Mouse (Mus musculus) CH12.LX (cell line): ENCODE results near the gene Tmem115. TPM values are rescaled to one million over a fixed set of nuclear protein-coding genes. Genes with fewer than 3 reads are reported as not detected.
A peak's percentile ranks its signal among the peaks of the same experiment; 100 is the strongest.

Source experiments
- DNase-seq: peaks from one replicate; pipeline ENCODE4 v3.0.0-alpha.2; 2013; ENCODE audit errors: extremely low read depth
- H3K27ac ChIP-seq: 2 replicates; pipeline ENCODE4 v1.5.1; 2012; ENCODE audit warnings: low read depth, mild to moderate bottlenecking, control low read depth, moderate library complexity; ENCODE audit not compliant: insufficient read depth
- H3K27me3 ChIP-seq: replicated peaks from 2 replicates; pipeline ENCODE3; 2012; ENCODE audit warnings: inconsistent platforms
- H3K36me3 ChIP-seq, 2 experiments: replicated peaks in 1 of 2; 2 replicates each; pipeline versions ENCODE3 to v1.6.1; 2012; ENCODE audit warnings: inconsistent platforms in 1 of 2, low read length in 1 of 2, mild to moderate bottlenecking in 1 of 2, mixed read lengths in 1 of 2, moderate library complexity in 1 of 2; ENCODE audit not compliant: control insufficient read depth in 1 of 2, insufficient read depth in 1 of 2
- H3K4me1 ChIP-seq, 2 experiments: 2 replicates each; pipeline ENCODE4 v1.6.1; 2012; ENCODE audit warnings: inconsistent platforms in 1 of 2, moderate library complexity in 1 of 2; ENCODE audit not compliant: insufficient read depth in 2 of 2, control insufficient read depth in 1 of 2
- H3K4me2 ChIP-seq: 2 replicates; pipeline ENCODE4 v1.6.1; 2012; ENCODE audit warnings: low read depth, mild to moderate bottlenecking, control low read depth; ENCODE audit not compliant: poor library complexity, insufficient read depth, severe bottlenecking
- H3K4me3 ChIP-seq, 3 experiments: fragments of 150-350 bp in 1 of 3; sonication (generic) in 1 of 3; replicated peaks in 1 of 3; 2 replicates each; pipeline versions ENCODE3 to v1.5.1; 2011 to 2012; ENCODE audit warnings: low read depth in 2 of 3, low read length in 2 of 3, mild to moderate bottlenecking in 2 of 3, moderate library complexity in 2 of 3, control low read depth in 1 of 3, improper control_type of control experiment in 1 of 3, inconsistent platforms in 1 of 3, mixed read lengths in 1 of 3; ENCODE audit not compliant: poor library complexity in 1 of 3
- H3K79me2 ChIP-seq: replicated peaks from 2 replicates; pipeline ENCODE4 v1.6.1; 2012; ENCODE audit warnings: mild to moderate bottlenecking, moderate library complexity; ENCODE audit not compliant: control insufficient read depth, poor library complexity, insufficient read depth, severe bottlenecking; ENCODE audit errors: extremely low read depth
- H3K9ac ChIP-seq: 2 replicates; pipeline ENCODE4 v1.6.1; 2012; ENCODE audit warnings: low read depth, mild to moderate bottlenecking, control low read depth, moderate library complexity; ENCODE audit not compliant: insufficient read depth
- H3K9me3 ChIP-seq: replicated peaks from 2 replicates; pipeline ENCODE3; 2012; ENCODE audit warnings: low read length, inconsistent platforms, mixed read lengths
- CTCF ChIP-seq, 2 experiments: IDR thresholded peaks in 1 of 2; conservative IDR thresholded peaks in 1 of 2; 2 replicates each; pipeline ENCODE4 v1.5.1; 2011 to 2012; ENCODE audit warnings: low read depth in 2 of 2, low read length in 2 of 2, improper control_type of control experiment in 1 of 2, inconsistent platforms in 1 of 2, mild to moderate bottlenecking in 1 of 2, moderate library complexity in 1 of 2
- E2F4 ChIP-seq: IDR thresholded peaks from 2 replicates; pipeline ENCODE4 v1.6.1; 2011; ENCODE audit warnings: low read depth, low read length, improper control_type of control experiment; ENCODE audit not compliant: insufficient replicate concordance
- ELF1 ChIP-seq: IDR thresholded peaks from 2 replicates; pipeline ENCODE4 v1.6.1; 2014; ENCODE audit warnings: low read depth, mild to moderate bottlenecking, inconsistent platforms, low read length, improper control_type of control experiment
- EP300 ChIP-seq: IDR thresholded peaks from 2 replicates; pipeline ENCODE4 v1.6.1; 2011; ENCODE audit warnings: low read length, improper control_type of control experiment
- GABPA ChIP-seq: IDR thresholded peaks from 2 replicates; pipeline ENCODE4 v1.6.1; 2012; ENCODE audit warnings: low read depth, low read length, improper control_type of control experiment, inconsistent platforms; ENCODE audit not compliant: insufficient replicate concordance
- IRF4 ChIP-seq: IDR thresholded peaks from 2 replicates; pipeline ENCODE4 v1.6.1; 2014; ENCODE audit warnings: low read depth, mild to moderate bottlenecking, inconsistent platforms, low read length, improper control_type of control experiment
- JUN ChIP-seq: IDR thresholded peaks from 2 replicates; pipeline ENCODE4 v1.6.1; 2011; ENCODE audit warnings: low read depth, mild to moderate bottlenecking, low read length, improper control_type of control experiment, moderate library complexity; ENCODE audit not compliant: insufficient read depth
- MAFK ChIP-seq: IDR thresholded peaks from 2 replicates; pipeline ENCODE4 v1.6.1; 2011; ENCODE audit warnings: low read length, improper control_type of control experiment; ENCODE audit not compliant: insufficient replicate concordance
- MAX ChIP-seq: IDR thresholded peaks from 2 replicates; pipeline ENCODE4 v1.6.1; 2011; ENCODE audit warnings: low read length, improper control_type of control experiment
- MAZ ChIP-seq: IDR thresholded peaks from 2 replicates; pipeline ENCODE4 v1.6.1; 2012; ENCODE audit warnings: low read depth, mild to moderate bottlenecking, inconsistent platforms, low read length, improper control_type of control experiment, moderate library complexity
- MEF2A ChIP-seq: IDR thresholded peaks from 2 replicates; pipeline ENCODE4 v1.6.1; 2014; ENCODE audit warnings: low read depth, mild to moderate bottlenecking, inconsistent platforms, low read length, improper control_type of control experiment, borderline replicate concordance
- MXI1 ChIP-seq: IDR thresholded peaks from 2 replicates; pipeline ENCODE4 v1.6.1; 2011; ENCODE audit warnings: mild to moderate bottlenecking, low read depth, low read length, improper control_type of control experiment
- NELFE ChIP-seq: IDR thresholded peaks from 2 replicates; pipeline ENCODE4 v1.6.1; 2011; ENCODE audit warnings: low read depth, low read length, improper control_type of control experiment
- NRF1 ChIP-seq: IDR thresholded peaks from 2 replicates; pipeline ENCODE4 v1.6.1; 2014; ENCODE audit warnings: low read depth, mild to moderate bottlenecking, inconsistent platforms, low read length, improper control_type of control experiment, moderate library complexity
- PAX5 ChIP-seq: IDR thresholded peaks from 2 replicates; pipeline ENCODE4 v1.6.1; 2012; ENCODE audit warnings: low read length, inconsistent platforms, mixed read lengths
- RAD21 ChIP-seq: IDR thresholded peaks from 2 replicates; pipeline ENCODE4 v1.6.1; 2011; ENCODE audit warnings: low read depth, mild to moderate bottlenecking, low read length, improper control_type of control experiment, moderate library complexity
- SMC3 ChIP-seq: IDR thresholded peaks from 2 replicates; pipeline ENCODE4 v1.6.1; 2011; ENCODE audit warnings: low read depth, low read length, improper control_type of control experiment
- TBP ChIP-seq: conservative IDR thresholded peaks from 2 replicates; pipeline ENCODE4 v1.6.1; 2011; ENCODE audit warnings: low read depth, low read length, improper control_type of control experiment
- UBTF ChIP-seq: IDR thresholded peaks from 2 replicates; pipeline ENCODE4 v1.6.1; 2012; ENCODE audit warnings: low read depth, mild to moderate bottlenecking, inconsistent platforms, low read length, improper control_type of control experiment, moderate library complexity
- ZC3H11A ChIP-seq: IDR thresholded peaks from 2 replicates; pipeline ENCODE4 v1.6.1; 2012; ENCODE audit warnings: low read depth, mild to moderate bottlenecking, inconsistent platforms, low read length, improper control_type of control experiment
- ZNF384 ChIP-seq: IDR thresholded peaks from 2 replicates; pipeline ENCODE4 v1.6.1; 2012; ENCODE audit warnings: low read depth, low read length, improper control_type of control experiment, inconsistent platforms
- dilution Hi-C: fragments of 300-500 bp; cut with MboI; formaldehyde crosslinking; loops from 2 replicates; pipeline ENCODE4 v1.14.3; 2020; ENCODE audit warnings: low sequenced_read_pairs; ENCODE audit not compliant: extremely low pct_unique_long_range_greater_than_20kb, extremely low pct_ligation_motif_present
- in situ Hi-C: fragments of 300-500 bp; cut with MboI; formaldehyde crosslinking; loops from 3 replicates; pipeline ENCODE4 v1.14.3; 2019; ENCODE audit warnings: low sequenced_read_pairs, low pct_ligation_motif_present, low pct_unique_long_range_greater_than_20kb, mixed read lengths
- polyA plus RNA-seq: library from polyadenylated mRNA; unstranded; fragments of >175 nt; gene quantifications from 2 replicates; pipeline ENCODE4 v1.2.1, GENCODE M21; 2012; ENCODE audit warnings: low read depth; ENCODE audit not compliant: insufficient read length
- total RNA-seq, 2 experiments: library from RNA; depleted of rRNA; stranded (reverse); fragments of 300-350 nt in 1 of 2; fragments of >200 nt in 1 of 2; gene quantifications; 2 replicates each; pipeline ENCODE4 v1.2.3; 2012 to 2014

The Tmem115 gene
- total and polyA plus RNA-seq, 3 experiments, result 12.6 to 17.9 (median 13.0) TPM

- peaks cover 87% of the 10 kb centered on the region for H3K27me3 ChIP-seq
Measured at GRCm38 (mm10) chr9:107512326-107512725, 21.4 kb upstream of the Tmem115 start.

GRCm38 (mm10) chr9:107514303-107514955 lies 19.3 kb upstream of the Tmem115 start:
- in situ Hi-C loops, result loop anchor here (5.0 kb wide), 1 partner anchor 147 kb away; no protein-coding TSS in a partner anchor

More at GRCm38 (mm10) chr9:107512326-107512725, 21.4 kb upstream of the Tmem115 start:
- Histone ChIP-seq H3K79me2 (no peaks in the 10 kb centered on the region), H3K9me3 (no peaks in the 10 kb centered on the region), H3K36me3 (no peaks in the 10 kb centered on the region), H3K4me1 (no peaks in the 10 kb centered on the region), H3K9ac (no peak overlapping the region), H3K4me2 (no peak overlapping the region), H3K27ac (no peak overlapping the region)
- no peak for DNase-seq
- in situ Hi-C loops, result loop anchor here (5.0 kb wide), 1 partner anchor 145 kb away; no protein-coding TSS in a partner anchor
- TF ChIP-seq CTCF (conservative IDR thresholded peaks at IDR 0.05 in 1 of 2, IDR thresholded peaks at IDR 0.05 in 1 of 2; ENCODE audit: low read depth in 2 of 2, low read length in 2 of 2), result no peak
- TF ChIP-seq, all 38 proteins: peak for 0
- dilution Hi-C loops, result no loop called here
- no peak overlapping the region for H3K4me3 ChIP-seq

GRCm38 (mm10) chr9:107520331-107520730 lies 13.4 kb upstream of the Tmem115 start:
- Histone ChIP-seq H3K36me3 (no peaks in the 10 kb centered on the region), H3K27ac (no peak overlapping the region), H3K4me3 (no peak overlapping the region)
- in situ Hi-C loops, result no loop called here
- TF ChIP-seq EP300 (no peak), TBP (no peak), NRF1 (no peak), ZC3H11A (no peak), SMC3 (no peak), ZNF384 (no peak), GABPA (no peak), E2F4 (no peak), PAX5 (no peak)
- TF ChIP-seq, all 38 proteins: peak for 0
- peaks cover 3 to 7% of the 10 kb centered on the region in 2 experiments; a peak in 3 of 4 replicates for H3K4me1 ChIP-seq
- no peaks in the 10 kb centered on the region for H3K79me2 ChIP-seq
- no peaks in the 10 kb centered on the region for H3K9me3 ChIP-seq
- H3K9ac ChIP-seq, result no peak overlapping the region
- dilution Hi-C loops, result no loop called here
- H3K27me3 ChIP-seq, result peaks cover 81% of the 10 kb centered on the region
- DNase-seq, result no peak
- no peak overlapping the region for H3K4me2 ChIP-seq

More at GRCm38 (mm10) chr9:107514303-107514955, 19.3 kb upstream of the Tmem115 start:
- peak; percentile 65 for DNase-seq
- Histone ChIP-seq H3K4me3 (no peak overlapping the region), H3K9ac (no peak overlapping the region), H3K9me3 (no peaks in the 10 kb centered on the region), H3K79me2 (no peaks in the 10 kb centered on the region), H3K27me3 (peaks cover 81% of the 10 kb centered on the region), H3K4me1 (0 out of 4 replicates have a peak, but pooled peaks cover 0 to 3% of the 10 kb centered on the region in 2 experiments), H3K4me2 (no peak overlapping the region), H3K27ac (no peak overlapping the region), H3K36me3 (no peaks in the 10 kb centered on the region)
- no peak for TF ChIP-seq JUN
- 0 out of 2 replicates have a peak, but pooled peaks have one; percentile 30 for TF ChIP-seq MAZ
- TF ChIP-seq SMC3, result peak; percentile 89
- peak; percentile 25; the same call in 1 of the 2 replicates for TF ChIP-seq MAX
- TF ChIP-seq MEF2A, result 0 out of 2 replicates have a peak, but pooled peaks have one; percentile 20
- 0 out of 2 replicates have a peak, but pooled peaks have one; percentile 41 for TF ChIP-seq NELFE
- no peak for TF ChIP-seq MAFK
- TF ChIP-seq ZC3H11A, result peak; percentile 29; the same call in 1 of the 2 replicates
- 0 out of 2 replicates have a peak, but pooled peaks have one; percentile 10 for TF ChIP-seq ELF1
- 0 out of 2 replicates have a peak, but pooled peaks have one; percentile 30 for TF ChIP-seq IRF4
- TF ChIP-seq RAD21, result peak; percentile 98
- TF ChIP-seq NRF1, result no peak
- peak; percentile 95 to 98 for TF ChIP-seq CTCF (conservative IDR thresholded peaks at IDR 0.05 in 1 of 2, IDR thresholded peaks at IDR 0.05 in 1 of 2; ENCODE audit: low read depth in 2 of 2, low read length in 2 of 2)
- no peak for TF ChIP-seq UBTF
- no peak for TF ChIP-seq MXI1
- dilution Hi-C loops, result no loop called here
